ENCODE assay signal across 18 mouse cellular contexts in genomic region chr9:57822812-57823211, GRCm38 (mm10). TPM values are rescaled to one million over a fixed set of nuclear protein-coding genes. Genes with fewer than 3 reads are reported as not detected.
DNase-seq lines count a peak whose midpoint lies in the region; ATAC-seq and TF ChIP-seq lines count a peak whose summit lies in the region.
"Had no signal": no experiment of that assay in that cellular context is flagged by ENCODE, and none has a peak within 500 bp of the region (broad histone marks: within the 10 kb centered on the region; RNA-seq: fewer than 3 reads in every experiment).

No protein-coding gene starts in this region.

- H3K4me3 ChIP-seq in heart, embryonic 14.5 days (ENCODE audit: control insufficient read depth in 1 of 2, insufficient read depth in 1 of 2, low read depth in 1 of 2, low read length in 2 of 2): peak overlapping the region in 1 of 2 experiments; percentile 9; a peak in 2 of 4 replicates
- H3K4me3 ChIP-seq in liver, embryonic 12.5 days: no peak overlapping the region
- peak overlapping the region; percentile 43 to 53 for H3K4me3 ChIP-seq in MEL (ENCODE audit: control insufficient read depth in 1 of 2, insufficient read depth in 1 of 2, low read depth in 2 of 2, low read length in 2 of 2)
- H3K4me3 ChIP-seq: embryonic facial prominence, embryonic 12.5 days; erythroblast, embryonic 14.5 days; forebrain, embryonic 13.5 days had no signal

- no peaks in the 10 kb centered on the region for H3K9me3 ChIP-seq in heart, embryonic 14.5 days (ENCODE audit: control insufficient read depth, low read length)
- H3K9me3 ChIP-seq in liver, embryonic 12.5 days (replicated peaks): no peaks in the 10 kb centered on the region
- no peaks in the 10 kb centered on the region for H3K9me3 ChIP-seq in MEL (replicated peaks; ENCODE audit: insufficient read depth, low read length)
- H3K9me3 ChIP-seq: embryonic facial prominence, embryonic 12.5 days; forebrain, embryonic 13.5 days had no signal

- no peak for TF ChIP-seq CTCF in MEL (IDR thresholded peaks at IDR 0.05 in 2 of 3, conservative IDR thresholded peaks at IDR 0.05 in 1 of 3; ENCODE audit: control insufficient read depth in 1 of 3, insufficient read depth in 1 of 3, low read depth in 2 of 3, low read length in 3 of 3, poor library complexity in 1 of 3, severe bottlenecking in 1 of 3)

- 58% methylated on average over 13 of the region's 13 CpGs for WGBS in heart, embryonic 14.5 days
- 35% methylated on average over 13 of the region's 13 CpGs for WGBS in liver, embryonic 12.5 days (ENCODE audit: insufficient replicate concordance)

- no peaks in the 10 kb centered on the region for H3K36me3 ChIP-seq in heart, embryonic 14.5 days (ENCODE audit: control insufficient read depth, insufficient read depth, low read length)
- no peaks in the 10 kb centered on the region for H3K36me3 ChIP-seq in liver, embryonic 12.5 days
- H3K36me3 ChIP-seq in MEL (ENCODE audit: control insufficient read depth in 1 of 2, insufficient read depth in 2 of 2, low read length in 2 of 2): peaks cover 0 to 11% of the 10 kb centered on the region in 2 experiments; a peak in 2 of 4 replicates
- H3K36me3 ChIP-seq: embryonic facial prominence, embryonic 12.5 days had no signal

- DNase-seq in heart, postnatal 25 days (ENCODE audit: low spot score): no peak
- DNase-seq in liver (no peak), MEL (ENCODE audit: low read depth, low spot score) (peak; percentile 68)
- no peak for DNase-seq in left cerebral cortex, postnatal 10 days (ENCODE audit: extremely low spot score in 1 of 2, low spot score in 2 of 2)
- DNase-seq: adrenal gland, adult 2 months; cerebellum, adult 8-10 months; kidney, adult 9 months; kidney, postnatal 36 days; layer of hippocampus, adult 9-11 months; lung, adult 2 months; thymus, postnatal 36 days had no signal

- H3K4me2 ChIP-seq in heart, embryonic 14.5 days (ENCODE audit: low read length): peak overlapping the region; percentile 19
- H3K4me2 ChIP-seq in liver, embryonic 12.5 days: peak overlapping the region; percentile 48
- H3K4me2 ChIP-seq: embryonic facial prominence, embryonic 12.5 days; forebrain, embryonic 13.5 days had no signal

- intact Hi-C loops in heart, postnatal 25 days (cut with DNase I): no loop called here
- intact Hi-C loops in left cerebral cortex, postnatal 10 days (cut with DNase I): no loop called here

- peaks cover 11 to 35% of the 10 kb centered on the region in 2 experiments for H3K4me1 ChIP-seq in heart, embryonic 14.5 days (ENCODE audit: control insufficient read depth in 2 of 2, insufficient read depth in 2 of 2, low read length in 2 of 2)
- H3K4me1 ChIP-seq in liver, embryonic 12.5 days: peaks cover 59% of the 10 kb centered on the region
- H3K4me1 ChIP-seq in MEL (ENCODE audit: control insufficient read depth in 1 of 2, insufficient read depth in 2 of 2, low read length in 2 of 2): peaks cover 3 to 12% of the 10 kb centered on the region in 2 experiments; a peak in 3 of 4 replicates

- no peak for ATAC-seq in heart, embryonic 14.5 days (ENCODE audit: insufficient number of reproducible peaks, insufficient read depth, low FRiP score, low read depth)
- ATAC-seq in liver, embryonic 12.5 days: peak; percentile 30; the same call in 1 of the 2 replicates
- peak; percentile 50 for ATAC-seq in megakaryocyte progenitor cell, adult 5-6 weeks (replicated peaks; ENCODE audit: poor library complexity)
- ATAC-seq: forebrain, embryonic 13.5 days; inflammation-experienced regulatory T-cells, adult 6 months had no signal

- no peak overlapping the region for H3K27ac ChIP-seq in heart, embryonic 14.5 days (replicated peaks in 1 of 2; ENCODE audit: control insufficient read depth in 1 of 2, insufficient read depth in 1 of 2, low read depth in 2 of 2, low read length in 2 of 2)
- no peak overlapping the region for H3K27ac ChIP-seq in liver, embryonic 12.5 days
- H3K27ac ChIP-seq in MEL (ENCODE audit: control insufficient read depth, low read depth, low read length): no peak overlapping the region
- H3K27ac ChIP-seq: embryonic facial prominence, embryonic 12.5 days; forebrain, embryonic 13.5 days had no signal

- TF ChIP-seq RAD21 in MEL (IDR thresholded peaks at IDR 0.05; ENCODE audit: low read depth, low read length): no peak

- TF ChIP-seq EP300 in MEL (IDR thresholded peaks at IDR 0.05; ENCODE audit: low read depth in 1 of 2, low read length in 2 of 2): peak; percentile 57 to 69; a peak in 3 of 4 replicates

- no peaks in the 10 kb centered on the region for H3K27me3 ChIP-seq in heart, embryonic 14.5 days (ENCODE audit: control insufficient read depth, insufficient read depth, low read length)
- no peaks in the 10 kb centered on the region for H3K27me3 ChIP-seq in liver, embryonic 12.5 days (replicated peaks)
- no peaks in the 10 kb centered on the region for H3K27me3 ChIP-seq in MEL (ENCODE audit: control insufficient read depth in 1 of 2, insufficient read depth in 2 of 2, low read length in 2 of 2)
- H3K27me3 ChIP-seq: embryonic facial prominence, embryonic 12.5 days; forebrain, embryonic 13.5 days had no signal

- H3K79me2 ChIP-seq in MEL (ENCODE audit: control insufficient read depth, insufficient read depth, low read length, poor library complexity): no peaks in the 10 kb centered on the region

- TF ChIP-seq POLR2A in MEL (IDR thresholded peaks at IDR 0.05; ENCODE audit: control insufficient read depth in 1 of 2, insufficient read depth in 1 of 2, low read depth in 1 of 2, low read length in 2 of 2, poor library complexity in 1 of 2): no peak

- H3K9ac ChIP-seq in heart, embryonic 14.5 days (ENCODE audit: low read length): peak overlapping the region; percentile 44
- H3K9ac ChIP-seq in liver, embryonic 12.5 days: no peak overlapping the region
- H3K9ac ChIP-seq in MEL (ENCODE audit: control insufficient read depth, low read depth, low read length, poor library complexity, severe bottlenecking): peak overlapping the region; percentile 47; the same call in 1 of the 2 replicates
- H3K9ac ChIP-seq: embryonic facial prominence, embryonic 12.5 days; forebrain, embryonic 13.5 days had no signal

TF ChIP-seq in MEL, 35 proteins besides CTCF, POLR2A, EP300 and RAD21:
- peak; percentile 59; the same call in 1 of the 2 replicates for TF ChIP-seq ETS1 (IDR thresholded peaks at IDR 0.05; ENCODE audit: low read depth, low read length)
- TF ChIP-seq GATA1 (IDR thresholded peaks at IDR 0.05; ENCODE audit: low read depth, low read length): peak; percentile 51; the same call in 1 of the 2 replicates
- TF ChIP-seq MAZ (IDR thresholded peaks at IDR 0.05; ENCODE audit: low read depth, low read length): no peak
- peak; percentile 75 for TF ChIP-seq TCF12 (IDR thresholded peaks at IDR 0.05; ENCODE audit: low read depth, low read length)
- 0 out of 2 replicates have a peak, but pooled peaks have one; percentile 12 for TF ChIP-seq MXI1 (IDR thresholded peaks at IDR 0.05; ENCODE audit: low read depth, low read length)
- TF ChIP-seq BHLHE40 (IDR thresholded peaks at IDR 0.05; ENCODE audit: borderline replicate concordance, low read depth, low read length): 0 out of 2 replicates have a peak, but pooled peaks have one; percentile 38
- TF ChIP-seq RCOR1 (IDR thresholded peaks at IDR 0.05; ENCODE audit: low read depth, low read length): peak; percentile 35; the same call in 1 of the 2 replicates
- peak; percentile 50; the same call in 1 of the 2 replicates for TF ChIP-seq TAL1 (IDR thresholded peaks at IDR 0.05; ENCODE audit: low read length)
- no peak for TF ChIP-seq MYC (IDR thresholded peaks at IDR 0.05; ENCODE audit: low read depth, low read length)
- TF ChIP-seq TBP (IDR thresholded peaks at IDR 0.05; ENCODE audit: low read depth, low read length): no peak
- TF ChIP-seq SIN3A (IDR thresholded peaks at IDR 0.05; ENCODE audit: low read length): peak; percentile 30; the same call in 1 of the 2 replicates
TF ChIP-seq in MEL: peak in this region for 8.

RNA-seq across cellular contexts. Expression of gene Arid3b, which starts 13.8 kb away (rescaled TPM):
- 8.1 and 8.8 TPM in 2 replicates for polyA plus RNA-seq in heart, embryonic 14.5 days (2014; fragmentation: Nextera tagmentation; extraction: Ambion mirVana)
- 1 to 10 TPM; 2.9 to 5.7 TPM for total RNA-seq in heart, postnatal 25 days (2021)
- polyA plus RNA-seq in liver, embryonic 12.5 days (2016; fragmentation: Nextera tagmentation; extraction: Ambion mirVana): 15.6 and 16.0 TPM in 2 replicates
- total RNA-seq in MEL (2012; rRNA removed): 2.1 and 2.3 TPM in 2 replicates
- polyA plus RNA-seq in MEL (2012; ENCODE audit: insufficient read depth in 1 of 2, insufficient read length in 2 of 2, low read depth in 1 of 2, low replicate concordance in 2 of 2, missing spikeins in 1 of 2): 1 to 10 TPM in 1 of 2 experiments, not detected in 1; 7.4 TPM
- total RNA-seq in megakaryocyte progenitor cell, adult 5-6 weeks (2015): 2.4 and 3.8 TPM in 2 replicates
- 0.87 and 0.98 TPM in 2 replicates for total RNA-seq in megakaryocyte progenitor cell, adult 5-6 weeks (2017)
- 1 to 10 TPM; 7.7 to 9.3 TPM for total RNA-seq in left cerebral cortex, postnatal 10 days (2021)

RNA-seq across cellular contexts. Expression of gene Clk3, which starts 57.2 kb away (rescaled TPM):
- 46.3 and 53.2 TPM in 2 replicates for polyA plus RNA-seq in heart, embryonic 14.5 days (2014; fragmentation: Nextera tagmentation; extraction: Ambion mirVana)
- 10 to 100 TPM; 27.6 to 29.2 TPM for total RNA-seq in heart, postnatal 25 days (2021)
- 99.8 and 104 TPM in 2 replicates for polyA plus RNA-seq in liver, embryonic 12.5 days (2016; fragmentation: Nextera tagmentation; extraction: Ambion mirVana)
- 28.8 and 31.2 TPM in 2 replicates for total RNA-seq in MEL (2012; rRNA removed)
- 10 to 100 TPM in 1 of 2 experiments, not detected in 1; 65.6 TPM for polyA plus RNA-seq in MEL (2012; ENCODE audit: insufficient read depth in 1 of 2, insufficient read length in 2 of 2, low read depth in 1 of 2, low replicate concordance in 2 of 2, missing spikeins in 1 of 2)
- total RNA-seq in megakaryocyte progenitor cell, adult 5-6 weeks (2015): 32.6 and 43.0 TPM in 2 replicates
- 36.4 and 40.8 TPM in 2 replicates for total RNA-seq in megakaryocyte progenitor cell, adult 5-6 weeks (2017)
- total RNA-seq in left cerebral cortex, postnatal 10 days (2021): 10 to 100 TPM; 69.6 to 88.0 TPM
